Mouse (Mus musculus): ENCODE results near the gene Gm3285. TPM values are rescaled to one million over a fixed set of nuclear protein-coding genes. Genes with fewer than 3 reads are reported as not detected.

Gene Gm3285
- polyA plus RNA-seq, 1 experiment from 2014 or later: not detected

DNA sequence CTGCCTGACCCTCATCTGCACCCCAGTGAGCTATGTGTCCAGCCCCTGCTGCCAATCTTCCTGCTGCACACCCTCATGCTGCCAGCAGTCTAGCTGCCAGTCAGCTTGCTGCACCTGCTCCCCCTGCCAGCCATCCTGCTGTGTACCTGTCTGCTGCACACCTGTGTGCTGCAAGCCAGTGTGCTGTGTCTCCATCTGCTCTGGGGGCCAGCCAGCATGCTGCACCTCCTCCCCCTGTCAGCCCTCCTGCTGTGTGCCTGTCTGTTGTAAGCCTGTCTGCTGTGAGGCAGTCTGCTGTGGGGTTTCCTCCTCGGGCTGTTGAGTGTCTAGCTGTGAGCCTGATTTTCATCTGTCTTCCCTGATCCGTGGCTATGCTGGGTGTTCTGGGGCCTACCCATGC, 14.8 kb upstream of the Gm3285 start:
- no peak for ATAC-seq (ENCODE audit: insufficient read depth, low FRiP score)
- Histone ChIP-seq H3K4me2 (ENCODE audit: low read depth, low read length) (no peak overlapping the region), H3K9ac (ENCODE audit: low read length) (no peak overlapping the region), H3K4me3 (replicated peaks; ENCODE audit: low read length) (no peak overlapping the region), H3K9me3 (replicated peaks; ENCODE audit: control insufficient read depth, low read length) (0 out of 2 replicates have a peak, but pooled peaks cover 6% of the 10 kb centered on the region), H3K4me1 (ENCODE audit: control insufficient read depth, insufficient read depth, low read length) (no peaks in the 10 kb centered on the region), H3K27me3 (ENCODE audit: control insufficient read depth, insufficient read depth, low read length) (no peaks in the 10 kb centered on the region), H3K27ac (ENCODE audit: low read length) (no peak overlapping the region), H3K36me3 (ENCODE audit: control insufficient read depth, insufficient read depth, low read length) (no peaks in the 10 kb centered on the region)
- WGBS: 25% methylated on average over 2 of the region's 2 CpGs

GRCm38 (mm10) chr10:77847538-77847937, 14.2 kb upstream of the Gm3285 start:
- no peak overlapping the region for H3K4me3 ChIP-seq (replicated peaks; ENCODE audit: low read length)
- 71% methylated on average over 2 of the region's 2 CpGs for WGBS
- H3K4me1 ChIP-seq (ENCODE audit: control insufficient read depth, insufficient read depth, low read length): no peaks in the 10 kb centered on the region
- H3K9ac ChIP-seq (ENCODE audit: low read length): no peak overlapping the region
- no peaks in the 10 kb centered on the region for H3K27me3 ChIP-seq (ENCODE audit: control insufficient read depth, insufficient read depth, low read length)
- 0 out of 2 replicates have a peak, but pooled peaks cover 6% of the 10 kb centered on the region for H3K9me3 ChIP-seq (replicated peaks; ENCODE audit: control insufficient read depth, low read length)
- H3K27ac ChIP-seq (ENCODE audit: low read length): no peak overlapping the region
- no peak overlapping the region for H3K4me2 ChIP-seq (ENCODE audit: low read depth, low read length)
- ATAC-seq (ENCODE audit: insufficient read depth, low FRiP score): no peak
- no peaks in the 10 kb centered on the region for H3K36me3 ChIP-seq (ENCODE audit: control insufficient read depth, insufficient read depth, low read length)

GRCm38 (mm10) chr10:77852559-77852958, 9.2 kb upstream of the Gm3285 start, which contains the start of gene Gm10318:
TSS of gene Gm10318 (plus strand) at chr10:77852859.
- Histone ChIP-seq H3K36me3 (ENCODE audit: control insufficient read depth, insufficient read depth, low read length) (no peaks in the 10 kb centered on the region), H3K4me2 (ENCODE audit: low read depth, low read length) (no peak within 1 kb of the TSS), H3K9ac (ENCODE audit: low read length) (no peak within 1 kb of the TSS), H3K9me3 (replicated peaks; ENCODE audit: control insufficient read depth, low read length) (no peaks in the 10 kb centered on the region), H3K4me3 (replicated peaks; ENCODE audit: low read length) (no peak within 1 kb of the TSS), H3K4me1 (ENCODE audit: control insufficient read depth, insufficient read depth, low read length) (no peaks in the 10 kb centered on the region), H3K27ac (ENCODE audit: low read length) (no peak within 1 kb of the TSS), H3K27me3 (ENCODE audit: control insufficient read depth, insufficient read depth, low read length) (no peaks in the 10 kb centered on the region)
- no peak for ATAC-seq (ENCODE audit: insufficient read depth, low FRiP score)
- WGBS: 72% methylated on average over 9 of the region's 9 CpGs

DNA sequence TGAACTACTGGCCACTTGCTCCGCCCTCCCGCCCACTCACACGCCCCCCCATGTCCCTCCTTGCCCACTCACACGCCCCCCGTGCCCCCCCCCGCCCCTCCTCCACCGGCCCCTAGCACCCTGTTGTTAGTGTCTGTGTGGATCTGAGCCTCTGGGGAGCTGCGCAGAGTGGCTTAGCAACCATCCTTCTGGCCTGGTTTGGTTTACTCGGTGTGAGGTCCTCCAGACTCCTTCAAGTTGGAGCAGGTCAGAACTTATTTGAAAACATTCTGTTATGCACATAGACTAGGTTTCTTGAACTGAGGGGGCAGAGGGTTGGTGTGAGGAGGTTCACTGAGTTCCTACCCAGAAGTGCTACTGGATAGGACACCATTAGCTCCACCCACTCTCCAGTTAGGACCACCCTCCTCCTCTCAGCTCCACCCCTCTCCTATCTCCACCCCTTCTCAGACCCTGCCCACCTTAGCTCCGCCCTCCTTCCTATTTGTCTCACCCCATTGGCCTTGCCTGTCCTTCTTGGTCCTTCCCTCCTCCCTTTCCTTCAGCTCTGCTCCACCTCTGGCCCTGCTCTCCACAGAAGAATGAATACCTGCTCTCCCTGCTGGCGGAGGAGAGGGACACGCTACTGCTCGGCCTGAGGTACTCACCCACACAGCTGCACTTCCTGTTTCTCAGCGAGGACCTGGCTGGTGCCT, 2.4 kb downstream of the Gm3285 start:
- Histone ChIP-seq H3K27me3 (ENCODE audit: control insufficient read depth, insufficient read depth, low read length) (no peaks in the 10 kb centered on the region), H3K36me3 (ENCODE audit: control insufficient read depth, insufficient read depth, low read length) (no peaks in the 10 kb centered on the region), H3K4me3 (replicated peaks; ENCODE audit: low read length) (peak overlapping the region; percentile 35), H3K4me2 (ENCODE audit: low read depth, low read length) (peak overlapping the region; percentile 51), H3K9me3 (replicated peaks; ENCODE audit: control insufficient read depth, low read length) (no peaks in the 10 kb centered on the region), H3K27ac (ENCODE audit: low read length) (peak overlapping the region; percentile 25; the same call in 1 of the 2 replicates), H3K9ac (ENCODE audit: low read length) (peak overlapping the region; percentile 60), H3K4me1 (ENCODE audit: control insufficient read depth, insufficient read depth, low read length) (no peaks in the 10 kb centered on the region)
- 37% methylated on average over 14 of the region's 14 CpGs for whole genome bisulfite sequencing
- ATAC-seq (ENCODE audit: insufficient read depth, low FRiP score): peak; percentile 93

DNA sequence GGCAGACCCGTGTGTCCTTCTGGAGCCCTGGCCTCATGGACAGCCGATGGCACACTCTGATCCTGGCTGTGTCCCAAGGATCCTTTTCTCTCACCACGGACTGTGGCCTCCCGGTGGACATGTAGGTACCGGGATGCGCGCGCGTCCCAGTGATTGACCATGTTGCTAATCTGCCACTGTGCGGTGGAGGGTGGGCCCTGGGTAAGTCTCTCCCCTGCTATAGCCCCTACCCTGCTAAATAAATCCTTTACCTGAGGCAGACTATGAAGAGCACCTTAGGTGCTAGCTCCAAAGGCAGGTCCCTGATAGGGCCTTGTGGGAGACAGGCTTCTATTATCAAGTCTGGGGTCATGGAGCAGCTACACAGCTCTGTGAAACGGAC, 3.0 kb downstream of the Gm3285 start:
- Histone ChIP-seq H3K27me3 (ENCODE audit: control insufficient read depth, insufficient read depth, low read length) (no peaks in the 10 kb centered on the region), H3K4me2 (ENCODE audit: low read depth, low read length) (peak overlapping the region; percentile 51), H3K27ac (ENCODE audit: low read length) (no peak overlapping the region), H3K4me3 (replicated peaks; ENCODE audit: low read length) (peak overlapping the region; percentile 35), H3K36me3 (ENCODE audit: control insufficient read depth, insufficient read depth, low read length) (no peaks in the 10 kb centered on the region), H3K4me1 (ENCODE audit: control insufficient read depth, insufficient read depth, low read length) (no peaks in the 10 kb centered on the region), H3K9ac (ENCODE audit: low read length) (peak overlapping the region; percentile 60), H3K9me3 (replicated peaks; ENCODE audit: control insufficient read depth, low read length) (no peaks in the 10 kb centered on the region)
- ATAC-seq (ENCODE audit: insufficient read depth, low FRiP score): peak; percentile 7; the same call in 1 of the 2 replicates
- WGBS: 25% methylated on average over 11 of the region's 11 CpGs

- Histone ChIP-seq H3K9ac (ENCODE audit: low read length) (no peak overlapping the region), H3K27ac (ENCODE audit: low read length) (no peak overlapping the region), H3K4me2 (ENCODE audit: low read depth, low read length) (no peak overlapping the region), H3K36me3 (ENCODE audit: control insufficient read depth, insufficient read depth, low read length) (no peaks in the 10 kb centered on the region), H3K4me1 (ENCODE audit: control insufficient read depth, insufficient read depth, low read length) (no peaks in the 10 kb centered on the region), H3K27me3 (ENCODE audit: control insufficient read depth, insufficient read depth, low read length) (no peaks in the 10 kb centered on the region), H3K4me3 (replicated peaks; ENCODE audit: low read length) (no peak overlapping the region), H3K9me3 (replicated peaks; ENCODE audit: control insufficient read depth, low read length) (no peaks in the 10 kb centered on the region)
- no peak for ATAC-seq (ENCODE audit: insufficient read depth, low FRiP score)
- WGBS: 0% methylated on average over 1 of the region's 1 CpGs
Observed at GRCm38 (mm10) chr10:77867546-77867945, 5.8 kb downstream of the Gm3285 start.

- Histone ChIP-seq H3K4me2 (ENCODE audit: low read depth, low read length) (no peak overlapping the region), H3K27ac (ENCODE audit: low read length) (no peak overlapping the region), H3K4me3 (replicated peaks; ENCODE audit: low read length) (no peak overlapping the region), H3K9ac (ENCODE audit: low read length) (no peak overlapping the region), H3K36me3 (ENCODE audit: control insufficient read depth, insufficient read depth, low read length) (no peaks in the 10 kb centered on the region), H3K27me3 (ENCODE audit: control insufficient read depth, insufficient read depth, low read length) (no peaks in the 10 kb centered on the region), H3K9me3 (replicated peaks; ENCODE audit: control insufficient read depth, low read length) (no peaks in the 10 kb centered on the region), H3K4me1 (ENCODE audit: control insufficient read depth, insufficient read depth, low read length) (no peaks in the 10 kb centered on the region)
- ATAC-seq (ENCODE audit: insufficient read depth, low FRiP score): no peak
- 89% methylated on average over 7 of the region's 7 CpGs for WGBS
Observed at GRCm38 (mm10) chr10:77869651-77870050, 7.9 kb downstream of the Gm3285 start.

DNA sequence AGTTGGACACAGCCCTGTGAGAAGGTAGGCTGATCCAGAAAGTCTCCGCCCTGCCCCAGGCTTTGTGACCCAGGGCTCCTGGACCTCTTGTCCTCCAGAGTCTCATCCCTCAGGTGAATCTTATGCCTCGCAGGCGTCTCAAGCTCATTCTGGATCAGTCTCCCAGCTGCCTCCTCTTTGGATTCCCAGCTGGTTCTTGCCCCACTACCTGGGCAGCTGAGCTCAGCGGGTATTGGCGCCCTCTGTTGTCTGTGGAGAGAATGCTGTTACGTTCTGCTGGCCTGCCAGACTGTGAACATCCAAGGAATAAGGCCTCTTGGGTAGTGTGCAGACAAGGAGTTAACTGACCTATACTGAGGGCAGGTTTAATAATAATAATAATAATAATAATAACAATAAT, 17.2 kb downstream of the Gm3285 start:
- Histone ChIP-seq H3K9me3 (replicated peaks; ENCODE audit: control insufficient read depth, low read length) (no peaks in the 10 kb centered on the region), H3K4me2 (ENCODE audit: low read depth, low read length) (no peak overlapping the region), H3K4me3 (replicated peaks; ENCODE audit: low read length) (no peak overlapping the region), H3K27me3 (ENCODE audit: control insufficient read depth, insufficient read depth, low read length) (no peaks in the 10 kb centered on the region), H3K9ac (ENCODE audit: low read length) (no peak overlapping the region), H3K36me3 (ENCODE audit: control insufficient read depth, insufficient read depth, low read length) (no peaks in the 10 kb centered on the region), H3K4me1 (ENCODE audit: control insufficient read depth, insufficient read depth, low read length) (no peaks in the 10 kb centered on the region), H3K27ac (ENCODE audit: low read length) (no peak overlapping the region)
- 66% methylated on average over 6 of the region's 6 CpGs for WGBS
- ATAC-seq (ENCODE audit: insufficient read depth, low FRiP score): no peak

- no peaks in the 10 kb centered on the region for H3K4me1 ChIP-seq (ENCODE audit: control insufficient read depth, insufficient read depth, low read length)
- 74% methylated on average over 3 of the region's 3 CpGs for WGBS
Observed at GRCm38 (mm10) chr10:77880305-77880704, 18.5 kb downstream of the Gm3285 start.

More at GRCm38 (mm10) chr10:77880305-77880704, 18.5 kb downstream of the Gm3285 start:
- Histone ChIP-seq H3K4me3 (replicated peaks; ENCODE audit: low read length) (no peak overlapping the region), H3K27me3 (ENCODE audit: control insufficient read depth, insufficient read depth, low read length) (no peaks in the 10 kb centered on the region), H3K9ac (ENCODE audit: low read length) (no peak overlapping the region), H3K27ac (ENCODE audit: low read length) (no peak overlapping the region), H3K36me3 (ENCODE audit: control insufficient read depth, insufficient read depth, low read length) (no peaks in the 10 kb centered on the region), H3K9me3 (replicated peaks; ENCODE audit: control insufficient read depth, low read length) (no peaks in the 10 kb centered on the region), H3K4me2 (ENCODE audit: low read depth, low read length) (no peak overlapping the region)
- ATAC-seq (ENCODE audit: insufficient read depth, low FRiP score): no peak

Data from stomach, embryonic 16.5 days (tissue).